18 mouse cellular contexts compared by ENCODE assay signal in the genomic region with DNA sequence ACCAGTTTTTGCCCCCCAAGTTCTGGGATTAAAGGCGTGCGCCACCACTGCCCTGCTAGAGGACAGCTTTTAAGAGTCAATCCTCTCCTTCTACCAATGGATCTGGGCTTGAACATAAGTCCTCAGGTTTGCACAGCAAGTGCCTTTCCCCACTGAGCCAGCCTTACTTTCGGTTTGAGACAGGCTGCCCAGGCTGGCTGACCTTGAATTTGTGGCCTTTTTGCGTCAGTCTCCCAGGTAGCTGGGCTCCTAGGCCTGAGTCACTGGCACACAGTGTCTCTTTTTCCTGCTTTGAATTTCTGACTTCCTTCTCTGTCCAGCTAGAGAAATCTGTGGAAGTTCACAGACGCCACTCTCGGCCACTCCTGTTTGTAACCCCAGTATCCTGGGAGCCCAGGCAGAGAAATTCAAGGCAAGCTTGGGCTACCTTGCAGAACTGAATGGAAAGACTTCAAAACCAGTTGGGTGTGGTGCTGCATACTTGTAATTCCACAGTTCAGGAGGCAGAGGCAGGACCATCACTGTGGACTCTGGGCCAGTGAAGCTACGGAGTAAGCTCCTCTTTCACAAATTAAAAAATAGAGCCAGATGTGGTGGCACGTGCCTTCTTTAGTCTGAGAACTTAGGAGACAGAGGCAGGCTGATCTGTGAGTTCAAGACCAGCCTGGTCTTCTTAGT. TPM values are rescaled to one million over a fixed set of nuclear protein-coding genes. Genes with fewer than 3 reads are reported as not detected.
DNase-seq lines count a peak whose midpoint lies in the region; ATAC-seq and TF ChIP-seq lines count a peak whose summit lies in the region.
"Had no signal": no experiment of that assay in that cellular context is flagged by ENCODE, and none has a peak within 500 bp of the region (broad histone marks: within the 10 kb centered on the region; RNA-seq: fewer than 3 reads in every experiment).

No protein-coding gene starts in this region.

- ATAC-seq in liver, embryonic 16.5 days (ENCODE audit: low read depth): no peak
- no peak for ATAC-seq in kidney, embryonic 14.5 days (ENCODE audit: low FRiP score, low TSS enrichment)
- ATAC-seq: hindbrain, postnatal 0 days; midbrain, embryonic 13.5 days had no signal

- H3K4me1 ChIP-seq in E14TG2a.4 (replicated peaks; ENCODE audit: low read depth, low read length) (peaks cover 89% of the 10 kb centered on the region), ES-E14 (ENCODE audit: control insufficient read depth in 2 of 2, insufficient read depth in 2 of 2, low read length in 2 of 2, poor library complexity in 1 of 2) (peaks cover 16 to 26% of the 10 kb centered on the region in 2 experiments)
- peaks cover 4% of the 10 kb centered on the region; the same call in 1 of the 2 replicates for H3K4me1 ChIP-seq in bone marrow, adult 2 months (ENCODE audit: control insufficient read depth, insufficient read depth, low read length)
- peaks cover 37% of the 10 kb centered on the region for H3K4me1 ChIP-seq in liver, embryonic 16.5 days (ENCODE audit: control insufficient read depth, low read depth, low read length)
- no peaks in the 10 kb centered on the region for H3K4me1 ChIP-seq in kidney, embryonic 14.5 days (ENCODE audit: control insufficient read depth, insufficient read depth, low read length)
- H3K4me1 ChIP-seq: embryonic facial prominence, embryonic 12.5 days had no signal

- in situ Hi-C loops in ES-E14 (cut with MboI; ENCODE audit: low sequenced_read_pairs in 2 of 2, unreplicated experiment in 2 of 2): no loop called here

- no peaks in the 10 kb centered on the region for H3K9me3 ChIP-seq in E14TG2a.4 (ENCODE audit: low read length)
- H3K9me3 ChIP-seq in ES-E14 (ENCODE audit: control insufficient read depth, insufficient read depth, low read depth, low read length): no peaks in the 10 kb centered on the region
- H3K9me3 ChIP-seq in liver, embryonic 16.5 days (replicated peaks; ENCODE audit: control insufficient read depth, low read length): no peaks in the 10 kb centered on the region
- no peaks in the 10 kb centered on the region for H3K9me3 ChIP-seq in kidney, embryonic 14.5 days (ENCODE audit: control insufficient read depth, low read length)
- H3K9me3 ChIP-seq: embryonic facial prominence, embryonic 12.5 days; midbrain, embryonic 13.5 days had no signal

- DNase-seq in ES-E14 (ENCODE audit: low read depth, low spot score): peak; percentile 39
- DNase-seq in left cerebral cortex, adult 18-20 months (ENCODE audit: low spot score in 2 of 2): no peak
- DNase-seq in left cerebral cortex, postnatal 14 days (ENCODE audit: low spot score in 2 of 2): no peak
- DNase-seq: cerebellum, adult 11-12 months; gastrocnemius, postnatal 25 days; lung, adult 2 months; right cerebral cortex, postnatal 25 days had no signal

- H3K36me3 ChIP-seq in E14TG2a.4 (ENCODE audit: insufficient read depth, low read length) (peaks cover 15% of the 10 kb centered on the region), ES-E14 (ENCODE audit: control insufficient read depth, insufficient read depth, low read length, poor library complexity, severe bottlenecking) (no peaks in the 10 kb centered on the region)
- no peaks in the 10 kb centered on the region for H3K36me3 ChIP-seq in liver, embryonic 16.5 days (ENCODE audit: control insufficient read depth, insufficient read depth)
- H3K36me3 ChIP-seq in kidney, embryonic 14.5 days (ENCODE audit: control insufficient read depth, insufficient read depth, low read length): no peaks in the 10 kb centered on the region
- H3K36me3 ChIP-seq: embryonic facial prominence, embryonic 12.5 days; midbrain, embryonic 13.5 days had no signal

- H3K4me2 ChIP-seq in liver, embryonic 16.5 days (ENCODE audit: low read depth, low read length): no peak overlapping the region
- H3K4me2 ChIP-seq in kidney, embryonic 14.5 days (replicated peaks; ENCODE audit: low read depth, low read length): no peak overlapping the region
- H3K4me2 ChIP-seq: embryonic facial prominence, embryonic 12.5 days; heart, embryonic 11.5 days; midbrain, embryonic 13.5 days had no signal

- 68% methylated on average over 8 of the region's 8 CpGs for WGBS in bone marrow, adult 2 months
- WGBS in liver, embryonic 16.5 days (ENCODE audit: insufficient replicate concordance): 72% methylated on average over 8 of the region's 8 CpGs
- WGBS in kidney, embryonic 14.5 days: 88% methylated on average over 8 of the region's 8 CpGs

- H3K27ac ChIP-seq in ES-E14 (ENCODE audit: insufficient read depth, low read depth, low read length, poor library complexity, severe bottlenecking): peak overlapping the region; percentile 93
- peak overlapping the region; percentile 77 for H3K27ac ChIP-seq in bone marrow, adult 2 months (ENCODE audit: control insufficient read depth, insufficient read depth, low read depth, low read length, poor library complexity)
- peak overlapping the region; percentile 71 for H3K27ac ChIP-seq in liver, embryonic 16.5 days (ENCODE audit: low read length)
- no peak overlapping the region for H3K27ac ChIP-seq in kidney, embryonic 14.5 days (ENCODE audit: low read depth, low read length)
- H3K27ac ChIP-seq: embryonic facial prominence, embryonic 12.5 days; hindbrain, postnatal 0 days; layer of hippocampus, adult 2 months; midbrain, embryonic 13.5 days had no signal

- TF ChIP-seq CTCF in E14TG2a.4 (conservative IDR thresholded peaks at IDR 0.05; ENCODE audit: low read length): no peak
- no peak for TF ChIP-seq CTCF in bone marrow, adult 2 months (IDR thresholded peaks at IDR 0.05; ENCODE audit: control insufficient read depth, insufficient read depth, low read length)

- peak overlapping the region; percentile 60; the same call in 1 of the 2 replicates for H3K9ac ChIP-seq in ES-E14 (ENCODE audit: insufficient read depth, low read depth, low read length, poor library complexity, severe bottlenecking)
- H3K9ac ChIP-seq in liver, embryonic 16.5 days (ENCODE audit: low read depth, low read length): no peak overlapping the region; the same call in 1 of the 2 replicates
- no peak overlapping the region for H3K9ac ChIP-seq in kidney, embryonic 14.5 days (ENCODE audit: low read depth, low read length)
- H3K9ac ChIP-seq: embryonic facial prominence, embryonic 12.5 days; midbrain, embryonic 13.5 days had no signal

- TF ChIP-seq POLR2A in bone marrow, adult 2 months (IDR thresholded peaks at IDR 0.05; ENCODE audit: borderline replicate concordance, control insufficient read depth, low read depth, low read length): no peak

- H3K4me3 ChIP-seq in E14TG2a.4 (replicated peaks; ENCODE audit: low read length) (peak overlapping the region; percentile 50), ES-E14 (ENCODE audit: insufficient read depth in 1 of 2, low read depth in 1 of 2, low read length in 2 of 2, poor library complexity in 1 of 2, severe bottlenecking in 1 of 2) (no peak overlapping the region; a peak in 1 of 4 replicates)
- no peak overlapping the region for H3K4me3 ChIP-seq in bone marrow, adult 2 months (replicated peaks; ENCODE audit: control insufficient read depth, low read depth, low read length)
- H3K4me3 ChIP-seq in liver, embryonic 16.5 days (ENCODE audit: low read depth, low read length): no peak overlapping the region
- no peak overlapping the region for H3K4me3 ChIP-seq in kidney, embryonic 14.5 days (ENCODE audit: low read length)
- H3K4me3 ChIP-seq: embryonic facial prominence, embryonic 12.5 days; layer of hippocampus, adult 2 months; midbrain, embryonic 13.5 days had no signal

- intact Hi-C loops in left cerebral cortex, postnatal 14 days (cut with DNase I): loop anchor here (2.0 kb wide), 1 partner anchor 61 kb away; no protein-coding TSS in a partner anchor

- H3K27me3 ChIP-seq in E14TG2a.4 (ENCODE audit: insufficient read depth, low read length): no peaks in the 10 kb centered on the region
- H3K27me3 ChIP-seq in liver, embryonic 16.5 days (ENCODE audit: control insufficient read depth, insufficient read depth, low read depth, low read length): no peaks in the 10 kb centered on the region
- peaks cover 6% of the 10 kb centered on the region; the same call in 1 of the 2 replicates for H3K27me3 ChIP-seq in kidney, embryonic 14.5 days (ENCODE audit: control insufficient read depth, insufficient read depth, low read length)
- H3K27me3 ChIP-seq: midbrain, embryonic 13.5 days had no signal

RNA-seq across cellular contexts. Expression of gene Ehd1, which starts 6.6 kb away (rescaled TPM):
- 133 and 162 TPM in 2 replicates for total RNA-seq in ES-E14 (2012; rRNA removed)
- 40.0 and 63.1 TPM in 2 replicates for polyA plus RNA-seq in bone marrow, adult 2 months (2011; ENCODE audit: insufficient read depth, insufficient read length, low replicate concordance, missing spikeins)
- 62.1 and 68.6 TPM in 2 replicates for polyA plus RNA-seq in liver, embryonic 16.5 days (2015; fragmentation: Nextera tagmentation; extraction: Ambion mirVana)
- polyA plus RNA-seq in kidney, embryonic 14.5 days (2014; fragmentation: Nextera tagmentation; extraction: Ambion mirVana): 38.3 and 46.0 TPM in 2 replicates
- total RNA-seq in left cerebral cortex, adult 18-20 months (2021): 10 to 100 TPM; 36.8 to 39.0 TPM
- 10 to 100 TPM; 44.2 to 51.7 TPM for total RNA-seq in left cerebral cortex, postnatal 14 days (2021)

RNA-seq across cellular contexts. Expression of gene Atg2a, which starts 28.5 kb away (rescaled TPM):
- 31.8 and 45.0 TPM in 2 replicates for total RNA-seq in ES-E14 (2012; rRNA removed)
- polyA plus RNA-seq in bone marrow, adult 2 months (2011; ENCODE audit: insufficient read depth, insufficient read length, low replicate concordance, missing spikeins): 17.0 and 36.4 TPM in 2 replicates
- 4.9 and 6.1 TPM in 2 replicates for polyA plus RNA-seq in liver, embryonic 16.5 days (2015; fragmentation: Nextera tagmentation; extraction: Ambion mirVana)
- polyA plus RNA-seq in kidney, embryonic 14.5 days (2014; fragmentation: Nextera tagmentation; extraction: Ambion mirVana): 7.2 and 12.4 TPM in 2 replicates
- 10 to 100 TPM; 31.5 to 33.9 TPM for total RNA-seq in left cerebral cortex, adult 18-20 months (2021)
- total RNA-seq in left cerebral cortex, postnatal 14 days (2021): 10 to 100 TPM; 37.8 to 38.5 TPM

RNA-seq across cellular contexts. Expression of gene Ppp2r5b, which starts 34.3 kb away (rescaled TPM):
- total RNA-seq in ES-E14 (2012; rRNA removed): 22.8 and 24.8 TPM in 2 replicates
- polyA plus RNA-seq in bone marrow, adult 2 months (2011; ENCODE audit: insufficient read depth, insufficient read length, low replicate concordance, missing spikeins): 21.0 and 43.9 TPM in 2 replicates
- 3.5 and 3.7 TPM in 2 replicates for polyA plus RNA-seq in liver, embryonic 16.5 days (2015; fragmentation: Nextera tagmentation; extraction: Ambion mirVana)
- 16.4 and 19.7 TPM in 2 replicates for polyA plus RNA-seq in kidney, embryonic 14.5 days (2014; fragmentation: Nextera tagmentation; extraction: Ambion mirVana)
- 100 to 1,000 TPM; 152 to 158 TPM for total RNA-seq in left cerebral cortex, adult 18-20 months (2021)
- 100 to 1,000 TPM; 187 to 194 TPM for total RNA-seq in left cerebral cortex, postnatal 14 days (2021)

RNA-seq across cellular contexts. Expression of gene Cdc42bpg, which starts 36.3 kb away (rescaled TPM):
- total RNA-seq in ES-E14 (2012; rRNA removed): 35.5 and 48.4 TPM in 2 replicates
- 7.2 and 13.6 TPM in 2 replicates for polyA plus RNA-seq in bone marrow, adult 2 months (2011; ENCODE audit: insufficient read depth, insufficient read length, low replicate concordance, missing spikeins)
- 0.34 and 0.40 TPM in 2 replicates for polyA plus RNA-seq in liver, embryonic 16.5 days (2015; fragmentation: Nextera tagmentation; extraction: Ambion mirVana)
- 0.89 and 2.0 TPM in 2 replicates for polyA plus RNA-seq in kidney, embryonic 14.5 days (2014; fragmentation: Nextera tagmentation; extraction: Ambion mirVana)
- total RNA-seq in left cerebral cortex, adult 18-20 months (2021): 1 to 10 TPM; 4.2 to 4.8 TPM
- total RNA-seq in left cerebral cortex, postnatal 14 days (2021): 1 to 10 TPM; 2.7 to 3.1 TPM

RNA-seq across cellular contexts. Expression of gene Gpha2, which starts 43.8 kb away (rescaled TPM):
- 3.9 and 5.9 TPM in 2 replicates for total RNA-seq in ES-E14 (2012; rRNA removed)
- not detected in 2 replicates for polyA plus RNA-seq in bone marrow, adult 2 months (2011; ENCODE audit: insufficient read depth, insufficient read length, low replicate concordance, missing spikeins)
- not detected in 2 replicates for polyA plus RNA-seq in liver, embryonic 16.5 days (2015; fragmentation: Nextera tagmentation; extraction: Ambion mirVana)
- polyA plus RNA-seq in kidney, embryonic 14.5 days (2014; fragmentation: Nextera tagmentation; extraction: Ambion mirVana): 0.93 TPM in 1 of 2 replicates, not detected in the other
- not detected for total RNA-seq in left cerebral cortex, adult 18-20 months (2021)
- total RNA-seq in left cerebral cortex, postnatal 14 days (2021): not detected
- total RNA-seq: gastrocnemius, postnatal 25 days; heart, postnatal 25 days; hindbrain, postnatal 0 days; layer of hippocampus, adult 2 months; left cerebral cortex, postnatal 36 days had no signal
- polyA plus RNA-seq: midbrain, embryonic 13.5 days had no signal
